Mouse (Mus musculus) forebrain, embryonic 13.5 days (tissue): ENCODE measurements at regions not wholly inside any gene's neighbourhood (a gene's known extent, or its start where the extent isn't known, plus 50 kb on each side); places are given as distances from the start of the nearest gene placed in this dataset.

Experiments used
- ATAC-seq: fragments of 200-750 bp; cut with Nextera tagmentation; 2 replicates; pipeline ENCODE4 v1.8.0; 2017
- H3K27ac ChIP-seq: fragments of 300-500 bp; sonication (generic); 2 replicates; pipeline ENCODE4 v1.5.1; 2015; ENCODE audit warnings: inconsistent platforms, mild to moderate bottlenecking, moderate library complexity
- H3K27me3 ChIP-seq: fragments of 300-500 bp; sonication (generic); 2 replicates; pipeline ENCODE4 v1.6.1; 2015; ENCODE audit warnings: mild to moderate bottlenecking, inconsistent platforms
- H3K36me3 ChIP-seq: fragments of 300-500 bp; sonication (generic); 2 replicates; pipeline ENCODE4 v1.6.1; 2015; ENCODE audit warnings: mild to moderate bottlenecking, inconsistent platforms; ENCODE audit not compliant: poor library complexity, severe bottlenecking
- H3K4me1 ChIP-seq: fragments of 300-500 bp; sonication (generic); 2 replicates; pipeline ENCODE4 v1.6.1; 2015; ENCODE audit warnings: inconsistent platforms
- H3K4me2 ChIP-seq: fragments of 300-500 bp; sonication (generic); 2 replicates; pipeline ENCODE4 v1.6.1; 2015; ENCODE audit warnings: inconsistent platforms, mild to moderate bottlenecking, moderate library complexity
- H3K4me3 ChIP-seq: fragments of 300-500 bp; sonication (generic); 2 replicates; pipeline ENCODE4 v1.5.1; 2015; ENCODE audit warnings: mild to moderate bottlenecking, inconsistent platforms
- H3K9ac ChIP-seq: fragments of 300-500 bp; sonication (generic); 2 replicates; pipeline ENCODE4 v1.6.1; 2015; ENCODE audit warnings: mild to moderate bottlenecking, inconsistent platforms
- H3K9me3 ChIP-seq: fragments of 300-500 bp; sonication (generic); replicated peaks from 2 replicates; pipeline ENCODE4 v1.6.1; 2016; ENCODE audit warnings: inconsistent platforms
- WGBS: fragments of 180-500 bp; shearing (Covaris S2); methylation state at CpG from one replicate; pipeline ENCODE4 v1.1.7; 2015; 5-methylcytosine and 5-hydroxymethylcytosine counted together

GRCm38 (mm10) chr9:32968446-32968845, 332.4 kb downstream of the Ets1 start:
- Histone ChIP-seq H3K9me3 (no peaks in the 10 kb centered on the region), H3K4me3 (no peak overlapping the region), H3K4me2 (no peak overlapping the region), H3K4me1 (0 out of 2 replicates have a peak, but pooled peaks cover 4% of the 10 kb centered on the region), H3K9ac (no peak overlapping the region), H3K27me3 (no peaks in the 10 kb centered on the region), H3K27ac (no peak overlapping the region), H3K36me3 (no peaks in the 10 kb centered on the region)
- 71% methylated on average over 2 of the region's 2 CpGs for WGBS
- no peak for ATAC-seq

GRCm38 (mm10) chr9:32971421-32971820, 335.4 kb downstream of the Ets1 start:
- Histone ChIP-seq H3K4me3 (no peak overlapping the region), H3K36me3 (no peaks in the 10 kb centered on the region), H3K9ac (no peak overlapping the region), H3K9me3 (no peaks in the 10 kb centered on the region), H3K4me2 (no peak overlapping the region), H3K27ac (no peak overlapping the region), H3K4me1 (0 out of 2 replicates have a peak, but pooled peaks cover 4% of the 10 kb centered on the region), H3K27me3 (no peaks in the 10 kb centered on the region)
- ATAC-seq = no peak
- WGBS = 84% methylated on average over 5 of the region's 5 CpGs

GRCm38 (mm10) chr9:32971926-32972325, 335.9 kb downstream of the Ets1 start:
- no peak for ATAC-seq
- Histone ChIP-seq H3K4me3 (no peak overlapping the region), H3K4me2 (no peak overlapping the region), H3K9me3 (no peaks in the 10 kb centered on the region), H3K27me3 (no peaks in the 10 kb centered on the region), H3K27ac (no peak overlapping the region), H3K4me1 (0 out of 2 replicates have a peak, but pooled peaks cover 4% of the 10 kb centered on the region), H3K36me3 (no peaks in the 10 kb centered on the region), H3K9ac (no peak overlapping the region)
- 80% methylated on average over 7 of the region's 7 CpGs for WGBS

- no peaks in the 10 kb centered on the region for H3K9me3 ChIP-seq
- no peak overlapping the region for H3K9ac ChIP-seq
- ATAC-seq = no peak
- no peak overlapping the region for H3K4me3 ChIP-seq
- H3K4me1 ChIP-seq = 0 out of 2 replicates have a peak, but pooled peaks cover 4% of the 10 kb centered on the region
- no peak overlapping the region for H3K4me2 ChIP-seq
- WGBS = 79% methylated on average over 7 of the region's 7 CpGs
- H3K36me3 ChIP-seq = no peaks in the 10 kb centered on the region
- no peak overlapping the region for H3K27ac ChIP-seq
- H3K27me3 ChIP-seq = no peaks in the 10 kb centered on the region
Observed at GRCm38 (mm10) chr9:32972431-32973052, 336.5 kb downstream of the Ets1 start.

GRCm38 (mm10) chr9:32977732-32978131, 341.7 kb downstream of the Ets1 start:
- Histone ChIP-seq H3K9me3 (no peaks in the 10 kb centered on the region), H3K4me3 (no peak overlapping the region), H3K9ac (no peak overlapping the region), H3K36me3 (no peaks in the 10 kb centered on the region), H3K27ac (no peak overlapping the region), H3K27me3 (no peaks in the 10 kb centered on the region), H3K4me2 (no peak overlapping the region), H3K4me1 (no peaks in the 10 kb centered on the region)
- 89% methylated on average over 7 of the region's 7 CpGs for WGBS
- no peak for ATAC-seq

GRCm38 (mm10) chr9:32980846-32981245, 344.8 kb downstream of the Ets1 start:
- no peaks in the 10 kb centered on the region for H3K36me3 ChIP-seq
- H3K9ac ChIP-seq = no peak overlapping the region
- no peak overlapping the region for H3K27ac ChIP-seq
- H3K27me3 ChIP-seq = no peaks in the 10 kb centered on the region
- no peak overlapping the region for H3K4me2 ChIP-seq
- no peak for ATAC-seq
- H3K9me3 ChIP-seq = no peaks in the 10 kb centered on the region
- H3K4me3 ChIP-seq = no peak overlapping the region
- no peaks in the 10 kb centered on the region for H3K4me1 ChIP-seq

GRCm38 (mm10) chr9:32983182-32983581, 347.2 kb downstream of the Ets1 start:
- Histone ChIP-seq H3K4me1 (no peaks in the 10 kb centered on the region), H3K27me3 (no peaks in the 10 kb centered on the region), H3K9me3 (no peaks in the 10 kb centered on the region), H3K27ac (no peak overlapping the region), H3K36me3 (no peaks in the 10 kb centered on the region), H3K4me2 (no peak overlapping the region), H3K4me3 (no peak overlapping the region), H3K9ac (no peak overlapping the region)
- WGBS = 58% methylated on average over 2 of the region's 2 CpGs
- ATAC-seq = no peak

- H3K4me2 ChIP-seq = no peak overlapping the region
- 77% methylated on average over 9 of the region's 9 CpGs for whole genome bisulfite sequencing
- no peaks in the 10 kb centered on the region for H3K36me3 ChIP-seq
Observed at GRCm38 (mm10) chr9:32986836-32987673, 351.0 kb downstream of the Ets1 start.

GRCm38 (mm10) chr9:32989006-32989405, 353.0 kb downstream of the Ets1 start:
- H3K4me2 ChIP-seq = no peak overlapping the region
- H3K27ac ChIP-seq = no peak overlapping the region
- H3K4me1 ChIP-seq = no peaks in the 10 kb centered on the region
- H3K36me3 ChIP-seq = no peaks in the 10 kb centered on the region
- 83% methylated on average over 1 of the region's 1 CpGs for WGBS
- no peak overlapping the region for H3K9ac ChIP-seq
- ATAC-seq = no peak
- no peaks in the 10 kb centered on the region for H3K27me3 ChIP-seq
- H3K4me3 ChIP-seq = no peak overlapping the region
- no peaks in the 10 kb centered on the region for H3K9me3 ChIP-seq

More at GRCm38 (mm10) chr9:32986836-32987673, 351.0 kb downstream of the Ets1 start:
- Histone ChIP-seq H3K4me3 (no peak overlapping the region), H3K27ac (no peak overlapping the region), H3K9me3 (no peaks in the 10 kb centered on the region), H3K4me1 (no peaks in the 10 kb centered on the region), H3K9ac (no peak overlapping the region), H3K27me3 (no peaks in the 10 kb centered on the region)
- no peak for ATAC-seq

GRCm38 (mm10) chr9:32998323-32998722, 362.3 kb downstream of the Ets1 start:
- Histone ChIP-seq H3K9me3 (no peaks in the 10 kb centered on the region), H3K4me2 (no peak overlapping the region), H3K4me3 (no peak overlapping the region), H3K4me1 (no peaks in the 10 kb centered on the region), H3K27me3 (no peaks in the 10 kb centered on the region), H3K27ac (no peak overlapping the region), H3K36me3 (no peaks in the 10 kb centered on the region), H3K9ac (no peak overlapping the region)
- ATAC-seq = no peak
- WGBS = 78% methylated on average over 1 of the region's 1 CpGs

- Histone ChIP-seq H3K27me3 (no peaks in the 10 kb centered on the region), H3K4me1 (no peaks in the 10 kb centered on the region), H3K36me3 (no peaks in the 10 kb centered on the region), H3K9ac (no peak overlapping the region), H3K9me3 (no peaks in the 10 kb centered on the region), H3K27ac (no peak overlapping the region), H3K4me2 (no peak overlapping the region), H3K4me3 (no peak overlapping the region)
- no peak for ATAC-seq
- 66% methylated on average over 7 of the region's 7 CpGs for WGBS
Observed at GRCm38 (mm10) chr9:33000691-33001164, 364.7 kb downstream of the Ets1 start.

- no peaks in the 10 kb centered on the region for H3K4me1 ChIP-seq
- H3K4me3 ChIP-seq = no peak overlapping the region
- no peaks in the 10 kb centered on the region for H3K27me3 ChIP-seq
- ATAC-seq = no peak
- no peaks in the 10 kb centered on the region for H3K9me3 ChIP-seq
- no peaks in the 10 kb centered on the region for H3K36me3 ChIP-seq
- H3K27ac ChIP-seq = no peak overlapping the region
- no peak overlapping the region for H3K9ac ChIP-seq
- WGBS = 64% methylated on average over 9 of the region's 9 CpGs
- no peak overlapping the region for H3K4me2 ChIP-seq
Observed at GRCm38 (mm10) chr9:33001165-33001949, 365.3 kb downstream of the Ets1 start.
